Mouse (Mus musculus) spleen, adult 2 months (tissue): ENCODE measurements at regions not wholly inside any gene's neighbourhood (a gene's known extent, or its start where the extent isn't known, plus 50 kb on each side); places are given as distances from the start of the nearest gene placed in this dataset.
A peak's percentile ranks its signal among the peaks of the same experiment; 100 is the strongest.

Experiments
- DNase-seq, 2 experiments: peaks; one replicate each; pipeline versions ENCODE4 v3.0.0 to v3.0.0-alpha.2; 2012 to 2021; ENCODE audit warnings: low spot score in 2 of 2, low read depth in 1 of 2
- H3K27ac ChIP-seq: fragments of 200-500 bp; 2 replicates; pipeline ENCODE4 v1.5.1; 2012; ENCODE audit warnings: low read length, inconsistent platforms; ENCODE audit not compliant: insufficient read depth
- H3K27me3 ChIP-seq: fragments of 200-500 bp; 2 replicates; pipeline ENCODE4 v1.6.1; 2012; ENCODE audit warnings: mild to moderate bottlenecking, moderate library complexity, low read length, inconsistent platforms; ENCODE audit not compliant: control insufficient read depth, insufficient read depth
- H3K36me3 ChIP-seq: fragments of 200-500 bp; 2 replicates; pipeline ENCODE4 v1.6.1; 2012; ENCODE audit warnings: mild to moderate bottlenecking, low read length, inconsistent platforms; ENCODE audit not compliant: control insufficient read depth, insufficient read depth
- H3K4me1 ChIP-seq: fragments of 200-500 bp; 2 replicates; pipeline ENCODE4 v1.6.1; 2011; ENCODE audit warnings: inconsistent platforms; ENCODE audit not compliant: control insufficient read depth, insufficient read depth, insufficient read length
- H3K4me3 ChIP-seq: fragments of 200-500 bp; 2 replicates; pipeline ENCODE4 v1.5.1; 2011; ENCODE audit warnings: mild to moderate bottlenecking, inconsistent platforms; ENCODE audit not compliant: insufficient read depth, insufficient read length; ENCODE audit errors: extremely low read depth
- CTCF ChIP-seq: fragments of 200-500 bp; IDR thresholded peaks from 2 replicates; pipeline ENCODE4 v1.5.1; 2011; ENCODE audit warnings: mild to moderate bottlenecking, inconsistent platforms; ENCODE audit not compliant: insufficient read depth, insufficient read length, insufficient replicate concordance; ENCODE audit errors: extremely low read depth
- POLR2A ChIP-seq: fragments of 200-500 bp; IDR thresholded peaks from 2 replicates; pipeline ENCODE4 v1.6.1; 2011; ENCODE audit warnings: low read depth, low read length, inconsistent platforms
- WGBS: fragments of 180-500 bp; shearing (Covaris S2); methylation state at CpG from one replicate; pipeline ENCODE4 v1.1.7; 2018; 5-methylcytosine and 5-hydroxymethylcytosine counted together

- peak in 1 of 2 experiments; percentile 39 for DNase-seq
These were observed 559.0 kb upstream of the A1bg start for GRCm38 (mm10) chr15:61481861-61482260.

DNA sequence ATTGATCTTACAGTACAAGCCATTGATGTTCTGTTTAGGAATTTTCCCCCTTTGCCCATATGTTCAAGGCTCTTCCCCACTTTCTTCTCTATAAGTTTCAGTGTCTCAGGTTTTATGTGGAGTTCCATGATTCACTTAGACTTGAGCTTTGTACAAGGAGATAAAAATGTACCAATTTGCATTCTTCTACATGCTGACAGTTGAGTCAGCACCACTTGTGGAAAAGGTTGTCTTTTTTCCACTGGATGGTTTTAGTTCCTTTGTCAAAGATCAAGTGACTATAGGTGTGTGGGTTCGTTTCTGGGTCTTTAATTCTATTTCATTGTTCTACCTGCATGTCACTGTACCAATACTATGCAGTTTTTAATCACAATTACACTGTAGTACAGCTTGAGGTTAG lies 551.1 kb upstream of the A1bg start:
- H3K4me3 ChIP-seq: no peak overlapping the region
- TF ChIP-seq CTCF (no peak), POLR2A (no peak)
- H3K4me1 ChIP-seq: no peaks in the 10 kb centered on the region; the same call in 1 of the 2 replicates
- H3K36me3 ChIP-seq: no peaks in the 10 kb centered on the region
- WGBS: 52% methylated on average over 1 of the region's 1 CpGs
- H3K27ac ChIP-seq: no peak overlapping the region
- no peak for DNase-seq
- no peaks in the 10 kb centered on the region for H3K27me3 ChIP-seq

More at GRCm38 (mm10) chr15:61481861-61482260, 559.0 kb upstream of the A1bg start:
- Histone ChIP-seq H3K4me1 (no peaks in the 10 kb centered on the region), H3K27me3 (no peaks in the 10 kb centered on the region), H3K4me3 (no peak overlapping the region), H3K27ac (no peak overlapping the region), H3K36me3 (no peaks in the 10 kb centered on the region)
- no peak for TF ChIP-seq CTCF
- no peak for TF ChIP-seq POLR2A
- 75% methylated on average over 7 of the region's 7 CpGs for WGBS

GRCm38 (mm10) chr15:61455042-61455441 lies 532.2 kb upstream of the A1bg start:
- no peak overlapping the region for H3K27ac ChIP-seq
- H3K4me3 ChIP-seq: no peak overlapping the region
- no peaks in the 10 kb centered on the region for H3K36me3 ChIP-seq
- TF ChIP-seq CTCF (no peak), POLR2A (no peak)
- peaks cover 3% of the 10 kb centered on the region; the same call in 1 of the 2 replicates for H3K4me1 ChIP-seq
- H3K27me3 ChIP-seq: no peaks in the 10 kb centered on the region
- WGBS: 80% methylated on average over 5 of the region's 5 CpGs
- no peak for DNase-seq

DNA sequence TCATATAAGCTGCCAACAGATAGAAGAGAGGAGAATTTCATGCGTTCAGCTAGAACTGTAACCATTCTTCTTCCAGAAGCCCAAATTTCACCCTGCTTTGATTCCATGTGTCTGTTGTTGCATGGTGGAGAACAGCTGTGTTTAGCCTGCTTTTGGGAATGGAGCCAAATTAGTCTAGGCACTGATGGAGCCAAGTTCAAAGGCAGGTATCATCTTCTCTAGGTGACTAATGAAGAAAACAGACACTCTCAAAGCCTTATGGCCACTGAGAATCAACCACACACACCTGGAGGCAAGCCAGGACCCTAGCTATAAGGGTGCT lies 531.5 kb upstream of the A1bg start:
- H3K27me3 ChIP-seq: no peaks in the 10 kb centered on the region
- WGBS: 57% methylated on average over 1 of the region's 1 CpGs

DNA sequence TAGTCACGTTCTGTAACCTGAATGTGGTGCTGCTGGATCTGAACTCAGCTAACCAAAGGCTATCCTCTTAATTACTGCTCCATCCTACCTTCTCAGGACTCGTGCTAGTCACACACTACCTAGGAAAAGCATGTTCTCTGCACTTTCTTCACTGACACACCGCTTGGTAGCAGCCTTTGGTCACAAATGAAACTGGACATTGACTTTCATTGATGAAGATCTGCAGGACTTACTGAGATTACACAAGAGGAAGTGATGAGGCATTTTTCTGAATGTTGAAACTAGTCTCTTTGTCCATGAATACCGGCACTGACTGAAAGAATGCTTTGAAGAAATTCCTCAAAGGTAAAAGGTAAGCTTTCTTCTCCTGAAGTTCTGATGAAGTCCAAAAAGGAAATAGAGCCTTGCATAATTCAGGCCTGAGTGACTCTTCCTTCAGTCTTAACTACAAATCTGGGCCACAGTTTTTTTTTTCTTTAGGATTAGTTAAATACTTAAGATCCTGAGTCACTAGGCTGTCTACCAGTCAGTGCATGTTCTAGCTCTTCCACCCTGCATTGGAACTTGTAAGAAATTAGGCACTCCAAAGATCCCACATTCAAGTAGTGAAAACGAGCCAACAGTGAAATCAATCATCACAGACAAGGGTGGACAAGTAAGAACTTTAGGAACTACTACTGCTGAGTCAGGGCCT lies 531.0 kb upstream of the A1bg start:
- no peak overlapping the region for H3K4me3 ChIP-seq
- H3K27ac ChIP-seq: no peak overlapping the region
- TF ChIP-seq POLR2A (no peak), CTCF (no peak)
- 61% methylated on average over 5 of the region's 5 CpGs for WGBS
- H3K4me1 ChIP-seq: peaks cover 3% of the 10 kb centered on the region; the same call in 1 of the 2 replicates
- H3K36me3 ChIP-seq: no peaks in the 10 kb centered on the region
- no peak for DNase-seq
- H3K27me3 ChIP-seq: no peaks in the 10 kb centered on the region

More for the DNA sequence above, 531.5 kb upstream of the A1bg start:
- no peaks in the 10 kb centered on the region for H3K36me3 ChIP-seq
- H3K4me1 ChIP-seq: peaks cover 3% of the 10 kb centered on the region; the same call in 1 of the 2 replicates
- H3K27ac ChIP-seq: no peak overlapping the region
- H3K4me3 ChIP-seq: no peak overlapping the region
- DNase-seq: no peak
- TF ChIP-seq CTCF (no peak), POLR2A (no peak)

DNA sequence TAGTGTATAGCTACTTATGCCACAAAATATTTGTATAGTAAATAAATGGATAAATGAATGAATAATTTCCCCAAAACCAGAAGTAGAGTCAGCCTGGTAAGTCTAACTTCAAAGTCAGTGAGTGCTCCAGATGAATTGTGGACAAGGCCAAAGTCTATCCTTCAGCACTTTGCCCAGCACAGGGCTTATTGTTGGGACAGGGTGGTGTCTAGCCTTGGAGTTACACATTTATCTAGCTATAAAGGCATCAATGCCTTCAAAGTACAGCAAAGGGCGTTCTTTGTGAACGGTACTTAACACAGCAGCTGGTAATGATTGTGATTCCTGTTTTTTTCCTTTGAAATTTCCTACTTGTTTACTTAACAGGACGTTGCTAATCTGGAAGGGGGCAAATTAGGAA lies 527.4 kb upstream of the A1bg start:
- Histone ChIP-seq H3K4me3 (no peak overlapping the region), H3K4me1 (peaks cover 3% of the 10 kb centered on the region; the same call in 1 of the 2 replicates), H3K27ac (no peak overlapping the region), H3K36me3 (no peaks in the 10 kb centered on the region), H3K27me3 (no peaks in the 10 kb centered on the region)
- TF ChIP-seq POLR2A (no peak), CTCF (no peak)
- 71% methylated on average over 3 of the region's 3 CpGs for WGBS
- no peak for DNase-seq

DNA sequence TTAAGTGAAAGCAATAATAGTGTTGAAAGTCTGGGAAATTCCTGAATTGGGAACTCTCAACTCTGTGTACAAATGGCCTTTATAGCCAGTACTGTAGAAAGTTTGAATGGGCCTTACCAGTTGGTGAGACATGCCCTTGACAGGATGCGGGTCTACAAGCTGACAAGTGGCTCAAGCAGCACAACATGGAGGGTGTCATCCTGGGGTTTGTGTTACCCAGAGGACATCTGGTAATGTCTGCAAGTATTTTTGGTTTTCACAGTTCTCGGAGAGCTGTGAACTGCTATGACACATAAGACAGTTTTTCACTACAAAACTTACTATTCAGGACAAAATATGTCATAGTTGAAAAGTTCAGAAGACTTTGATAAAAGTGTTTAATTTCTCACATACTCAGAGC lies 525.7 kb upstream of the A1bg start:
- Histone ChIP-seq H3K4me3 (no peak overlapping the region), H3K36me3 (no peaks in the 10 kb centered on the region), H3K4me1 (peaks cover 2% of the 10 kb centered on the region; the same call in 1 of the 2 replicates), H3K27me3 (no peaks in the 10 kb centered on the region), H3K27ac (no peak overlapping the region)
- DNase-seq: no peak
- 79% methylated on average over 2 of the region's 2 CpGs for WGBS
- no peak for TF ChIP-seq POLR2A
- TF ChIP-seq CTCF: no peak
